Mouse (Mus musculus) cerebral cortex, adult 2 months (tissue): ENCODE measurements around the gene Hmg20b.

Source experiments
- WGBS: fragments of 180-500 bp; shearing (Covaris S2); methylation state at CpG from one replicate; pipeline ENCODE4 v1.1.7; 2018; 5-methylcytosine and 5-hydroxymethylcytosine counted together

Hmg20b gene

GRCm38 (mm10) chr10:81326858-81327257 is 23.4 kb downstream of the Hmg20b start:
- WGBS, result 62% methylated on average over 6 of the region's 6 CpGs

- WGBS, result 93% methylated on average over 18 of the region's 18 CpGs
Measured at GRCm38 (mm10) chr10:81325781-81326180, 24.5 kb downstream of the Hmg20b start.

GRCm38 (mm10) chr10:81325176-81325575 is 25.1 kb downstream of the Hmg20b start:
- 95% methylated on average over 21 of the region's 21 CpGs for WGBS

GRCm38 (mm10) chr10:81323791-81324530 is 26.3 kb downstream of the Hmg20b start:
- 94% methylated on average over 18 of the region's 18 CpGs for WGBS

GRCm38 (mm10) chr10:81323141-81323775 is 27.0 kb downstream of the Hmg20b start:
- WGBS, result 91% methylated on average over 23 of the region's 23 CpGs

GRCm38 (mm10) chr10:81322444-81322843 is 27.8 kb downstream of the Hmg20b start:
- 91% methylated on average over 27 of the region's 27 CpGs for WGBS

GRCm38 (mm10) chr10:81321436-81321835 is 28.8 kb downstream of the Hmg20b start:
- WGBS, result 2% methylated on average over 20 of the region's 20 CpGs

GRCm38 (mm10) chr10:81320550-81321347 is 29.5 kb downstream of the Hmg20b start, which contains the start of gene Cactin:
Gene Cactin, plus strand, starts transcription at chr10:81321103.
- WGBS, result under 1% methylated on average over 68 of the region's 68 CpGs

- WGBS, result under 1% methylated on average over 38 of the region's 38 CpGs
Measured at GRCm38 (mm10) chr10:81319741-81320549, 30.3 kb downstream of the Hmg20b start.

GRCm38 (mm10) chr10:81319330-81319699 is 31.0 kb downstream of the Hmg20b start:
- WGBS, result 17% methylated on average over 8 of the region's 8 CpGs

- 68% methylated on average over 13 of the region's 13 CpGs for WGBS
Measured at GRCm38 (mm10) chr10:81318589-81319329, 31.5 kb downstream of the Hmg20b start.

- WGBS, result 38% methylated on average over 20 of the region's 20 CpGs
Measured at GRCm38 (mm10) chr10:81317273-81317672, 33.0 kb downstream of the Hmg20b start.

- 56% methylated on average over 16 of the region's 16 CpGs for WGBS
Measured at GRCm38 (mm10) chr10:81316338-81317060, 33.8 kb downstream of the Hmg20b start.

GRCm38 (mm10) chr10:81315587-81315986 is 34.7 kb downstream of the Hmg20b start:
- WGBS, result 89% methylated on average over 16 of the region's 16 CpGs

GRCm38 (mm10) chr10:81314201-81314600 is 36.1 kb downstream of the Hmg20b start:
- 77% methylated on average over 7 of the region's 7 CpGs for WGBS

- 87% methylated on average over 13 of the region's 13 CpGs for WGBS
Measured at GRCm38 (mm10) chr10:81313581-81313980, 36.7 kb downstream of the Hmg20b start.

- 86% methylated on average over 5 of the region's 5 CpGs for WGBS
Measured at GRCm38 (mm10) chr10:81309571-81309970, 40.7 kb downstream of the Hmg20b start.

- WGBS, result 61% methylated on average over 21 of the region's 21 CpGs
Measured at GRCm38 (mm10) chr10:81306837-81307682, 43.2 kb downstream of the Hmg20b start.

GRCm38 (mm10) chr10:81306173-81306668 is 44.1 kb downstream of the Hmg20b start:
- WGBS, result 60% methylated on average over 12 of the region's 12 CpGs
